Mouse (Mus musculus): Measurements from ENCODE around the gene B3gnt3.

DNA sequence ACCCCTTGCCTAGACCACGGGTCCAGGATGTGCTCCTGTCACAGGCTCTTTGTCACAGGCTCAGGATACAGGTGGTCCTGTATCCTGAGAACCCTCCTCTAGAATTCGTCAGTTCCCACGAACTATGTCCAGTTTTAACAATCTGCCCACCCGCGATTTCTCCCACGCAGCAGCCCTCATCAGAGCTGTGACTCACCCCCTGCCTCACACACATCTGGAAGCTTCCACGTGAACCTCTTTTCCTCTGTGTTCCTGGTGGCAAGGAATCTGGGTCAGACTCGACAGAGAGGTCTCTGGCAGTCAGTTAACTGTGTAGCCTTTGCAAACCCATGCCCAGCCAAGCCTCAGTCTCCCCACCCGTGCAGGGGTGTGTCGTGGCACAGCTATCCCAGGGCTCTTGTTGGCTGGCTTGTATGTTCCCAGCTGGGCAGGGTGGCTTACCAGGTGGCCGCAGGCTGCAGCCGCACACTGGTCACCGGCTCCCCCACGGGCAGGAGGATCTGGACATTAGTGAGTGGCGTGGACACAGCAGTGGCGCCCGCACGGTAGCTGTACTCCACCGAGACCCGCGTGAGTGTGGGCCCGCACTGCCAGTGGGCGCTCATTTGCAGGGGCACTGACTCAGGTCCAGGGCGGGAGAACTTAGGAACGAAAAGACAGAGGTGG lies 7.7 kb upstream of the B3gnt3 start:
- TF ChIP-seq EP300 (IDR thresholded peaks at IDR 0.05; ENCODE audit: low read depth): no peak
- no peak for TF ChIP-seq CTCF (IDR thresholded peaks at IDR 0.05; ENCODE audit: low read depth)
